Mouse (Mus musculus): ENCODE data around the gene Cdip1. TPM values are rescaled to one million over a fixed set of nuclear protein-coding genes. Genes with fewer than 3 reads are reported as not detected.
A peak's percentile ranks its signal among the peaks of the same experiment; 100 is the strongest.

Gene Cdip1
- total RNA-seq, 2 experiments from 2014 or later = 126 to 148 TPM

DNA sequence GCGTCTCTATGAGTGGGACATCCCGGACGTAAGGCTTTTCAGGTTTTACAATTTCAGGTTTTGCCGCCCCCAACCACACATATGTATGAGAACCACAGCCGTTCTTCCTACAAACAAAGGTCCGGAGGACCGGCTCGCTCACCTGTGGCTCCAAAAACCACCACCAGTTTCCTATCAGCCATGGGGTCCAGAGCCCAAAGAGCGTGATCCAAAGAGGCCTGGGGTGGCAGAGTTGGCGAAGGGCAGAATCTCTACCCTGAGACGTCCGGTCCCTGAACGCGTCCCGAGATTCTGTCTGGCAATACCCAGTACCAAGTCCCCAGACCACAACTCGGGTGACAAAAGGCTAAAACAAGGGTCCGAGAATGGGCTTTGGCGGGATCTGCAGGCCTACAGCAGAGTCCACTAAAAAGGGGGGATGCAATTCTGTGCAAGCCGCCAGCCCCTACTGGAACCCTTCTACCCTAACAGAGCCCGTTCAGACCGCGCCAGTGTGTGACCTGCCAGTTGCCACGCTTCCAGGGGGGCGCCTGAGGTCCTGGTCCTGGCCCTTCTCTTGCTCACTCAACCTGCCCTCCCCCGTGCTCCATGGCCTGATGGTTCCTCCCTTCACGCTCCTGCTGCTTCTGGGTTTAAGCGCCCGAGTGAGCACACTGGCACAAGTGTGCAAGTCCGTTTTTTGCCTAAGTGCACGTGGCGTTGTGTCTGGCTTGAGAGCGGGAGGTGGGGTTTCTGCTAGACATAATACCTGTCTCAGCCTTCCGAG is 71.2 kb downstream of the Cdip1 start, which contains the start of gene Nmral1:
TSS of gene Nmral1 (minus strand) at position 604 of the 766 bp plus-strand sequence.
- DNase-seq = peak; percentile 69

DNA sequence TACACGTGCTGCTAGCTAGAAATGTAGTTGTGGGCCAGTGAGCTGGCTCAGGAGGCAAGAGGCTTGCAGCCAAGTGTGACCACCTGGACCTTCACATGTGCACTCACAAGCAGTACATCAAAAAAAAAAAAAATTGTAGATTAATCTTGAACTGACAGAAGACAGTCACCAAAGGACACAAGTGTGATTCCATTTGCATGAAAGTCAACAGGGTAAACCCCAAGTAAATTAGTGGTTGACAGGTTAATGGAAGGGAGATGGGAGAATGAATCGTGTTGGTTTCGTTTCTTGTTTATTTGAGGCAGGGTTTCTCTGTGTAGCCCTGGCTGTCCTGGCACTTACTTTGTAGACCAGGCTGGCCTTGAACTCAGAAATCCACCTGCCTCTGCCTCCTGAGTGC is 72.2 kb downstream of the Cdip1 start:
- no peak for DNase-seq

DNA sequence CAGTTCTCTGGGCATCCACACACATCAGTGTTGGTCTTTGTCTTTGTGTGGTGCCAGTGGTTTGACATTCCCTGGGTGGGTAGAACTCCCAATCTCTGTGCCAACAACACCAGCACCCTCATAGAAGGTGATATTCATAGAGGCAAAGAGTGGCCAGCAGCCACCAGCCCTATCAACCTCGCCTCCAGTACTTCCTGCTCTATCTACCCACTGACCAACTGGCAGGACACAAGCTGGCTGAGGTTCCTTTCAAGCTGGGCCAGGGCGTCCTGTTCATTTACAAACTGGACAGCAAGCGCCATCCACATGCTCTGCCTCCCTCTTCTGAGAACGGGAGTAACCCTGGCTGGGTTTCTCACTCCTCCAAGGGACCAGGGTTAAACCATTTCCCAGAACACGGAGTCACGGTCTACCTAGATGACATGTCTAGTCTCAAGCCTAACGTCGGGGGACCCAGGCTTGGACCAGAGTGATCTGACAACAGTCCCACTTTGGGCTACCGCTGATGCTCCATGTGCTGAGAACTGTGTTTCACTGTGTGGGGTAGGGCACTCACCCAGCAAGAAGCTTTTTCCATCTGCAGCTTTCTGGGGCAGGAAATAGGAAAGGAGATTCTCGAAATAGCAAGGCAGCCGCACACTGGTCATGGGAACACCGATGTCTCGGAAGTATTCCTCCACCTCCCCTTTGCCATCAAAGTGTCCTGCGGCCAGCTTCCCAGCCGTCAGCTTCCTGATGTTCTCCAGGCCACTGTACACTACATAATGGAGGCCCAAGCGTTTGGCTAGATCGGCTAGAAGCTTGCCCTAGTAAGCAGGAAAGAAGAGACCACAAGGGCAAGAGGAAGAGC is 76.0 kb downstream of the Cdip1 start:
- no peak for DNase-seq

DNA sequence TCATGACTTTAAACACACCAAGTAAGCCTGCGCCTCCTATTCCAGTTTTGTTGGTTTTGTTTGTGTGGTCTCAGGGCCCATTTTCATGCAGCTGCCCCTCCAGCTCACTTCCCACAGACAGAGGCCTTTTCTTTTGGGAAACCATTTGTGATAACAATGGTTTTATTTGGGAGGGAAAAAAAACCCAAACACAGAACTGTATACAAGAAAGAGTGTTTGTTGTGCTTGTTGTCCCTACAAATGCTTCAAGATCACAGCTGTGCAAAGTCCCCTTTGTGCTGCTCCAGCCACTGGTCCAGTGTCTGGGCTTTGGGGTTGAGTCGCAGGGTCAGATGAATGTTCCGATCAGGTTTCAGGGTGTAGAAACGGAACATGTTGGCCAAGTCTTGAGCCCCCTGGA is 78.9 kb downstream of the Cdip1 start:
- no peak for DNase-seq

DNA sequence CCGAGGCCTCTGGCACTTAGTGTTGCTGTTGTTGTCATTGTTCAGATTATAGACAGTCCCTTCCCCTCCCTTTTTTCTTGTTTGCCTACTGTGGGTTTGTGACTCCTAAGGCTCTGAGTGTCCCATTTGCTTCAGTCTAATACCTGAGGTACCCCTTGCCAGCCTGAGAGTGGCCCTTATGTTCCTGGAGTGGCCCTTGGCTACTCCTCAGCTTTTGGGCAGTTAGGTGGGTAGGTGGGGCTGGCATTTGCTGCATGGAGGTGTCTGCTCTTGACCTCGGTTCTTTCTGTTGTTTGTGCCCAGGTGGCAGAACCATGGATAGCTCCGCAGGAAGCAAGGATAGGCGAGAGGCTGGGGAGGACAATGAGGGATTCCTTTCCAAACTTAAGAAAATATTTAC is 84.6 kb downstream of the Cdip1 start:
- DNase-seq = no peak

DNA sequence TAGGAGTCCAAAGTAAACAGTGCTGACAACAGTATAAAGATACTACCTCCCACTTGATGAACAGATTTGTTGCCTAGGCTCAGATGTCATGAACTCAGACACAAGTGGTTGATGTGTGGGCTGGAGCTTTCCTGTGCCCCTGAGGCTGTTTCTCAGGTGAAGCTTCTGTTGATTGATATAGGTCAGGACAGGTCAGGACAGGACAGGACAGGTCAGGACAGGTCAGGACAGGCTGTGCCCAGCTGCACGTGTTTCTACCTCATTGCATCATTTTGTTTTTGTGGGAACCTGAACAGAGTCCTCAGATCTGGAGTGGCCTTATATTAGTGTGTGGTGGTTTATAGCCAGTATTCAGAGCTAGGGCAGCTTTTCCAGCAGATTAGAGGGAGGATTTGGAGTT is 87.4 kb downstream of the Cdip1 start:
- DNase-seq = no peak

DNA sequence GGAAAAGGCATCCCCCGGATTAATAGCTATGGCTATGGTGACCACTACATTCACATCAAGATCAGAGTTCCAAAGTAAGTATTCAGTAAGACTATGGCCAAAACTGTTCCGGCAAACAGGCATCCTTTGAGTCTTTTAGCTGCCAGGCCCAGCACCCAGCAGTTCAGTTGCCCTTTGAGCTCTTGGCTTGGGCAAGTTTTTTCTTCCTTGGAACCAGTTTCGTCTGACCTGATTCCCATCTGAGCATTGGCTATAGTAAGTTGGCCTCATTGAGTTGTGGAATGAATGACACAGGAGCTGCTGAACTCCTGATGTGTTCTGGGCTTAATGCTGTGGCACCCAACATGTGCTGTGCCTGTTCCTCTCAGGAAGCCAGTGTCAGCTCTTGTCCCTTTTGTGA is 88.9 kb downstream of the Cdip1 start:
- DNase-seq = no peak

Other genes with a start within 250 kb of the Cdip1 start
- 100 to 1,000 TPM in 1 of 2 experiments, 10 to 100 TPM in 1; 35.9 to 108 TPM for gene Srl, start 248.5 kb downstream of the Cdip1 start, total RNA-seq (2021)
- gene Tfap4, start 230.4 kb downstream of the Cdip1 start, total RNA-seq (2021) = 10 to 100 TPM in 1 of 2 experiments, 1 to 10 TPM in 1; 6.5 to 12.3 TPM
- 10 to 100 TPM; 22.9 to 34.3 TPM for gene Glis2, start 195.6 kb downstream of the Cdip1 start, total RNA-seq (2021)
- gene Pam16, start 165.3 kb downstream of the Cdip1 start, total RNA-seq (2021) = 100 to 1,000 TPM; 115 to 116 TPM
- 10 to 100 TPM; 10.0 to 14.7 TPM for gene Vasn, start 150.4 kb downstream of the Cdip1 start, total RNA-seq (2021)
- 100 to 1,000 TPM; 161 to 167 TPM for gene Dnaja3, start 150.3 kb downstream of the Cdip1 start, total RNA-seq (2021)
- 10 to 100 TPM; 27.9 to 38.7 TPM for gene Coro7, start 110.5 kb downstream of the Cdip1 start, total RNA-seq (2021)
- 10 to 100 TPM; 11.6 to 14.4 TPM for gene Nmral1, start 70.9 kb downstream of the Cdip1 start, total RNA-seq (2021)
- gene Hmox2, start 63.9 kb downstream of the Cdip1 start, total RNA-seq (2021) = 10 to 100 TPM; 93.5 to 97.5 TPM
- not detected for gene 4930562C15Rik, start 45.1 kb upstream of the Cdip1 start, total RNA-seq (2021)
- 10 to 100 TPM; 29.2 to 31.3 TPM for gene Ubald1, start 90.0 kb upstream of the Cdip1 start, total RNA-seq (2021)
- 100 to 1,000 TPM in 1 of 2 experiments, 10 to 100 TPM in 1; 88.0 to 106 TPM for gene Mgrn1, start 96.0 kb upstream of the Cdip1 start, total RNA-seq (2021)
- 10 to 100 TPM; 63.3 to 79.9 TPM for gene Nudt16l1, start 148.5 kb upstream of the Cdip1 start, total RNA-seq (2021)
- 10 to 100 TPM; 30.3 to 41.9 TPM for gene Anks3, start 173.9 kb upstream of the Cdip1 start, total RNA-seq (2021)
- not detected for gene Sept12, start 207.6 kb upstream of the Cdip1 start, total RNA-seq (2021)
- 1 to 10 TPM in 1 of 2 experiments, not detected in 1; 1.4 TPM for gene Smim22, start 217.0 kb upstream of the Cdip1 start, total RNA-seq (2021)
- gene Rogdi, start 223.3 kb upstream of the Cdip1 start, total RNA-seq (2021) = 10 to 100 TPM; 33.0 to 43.7 TPM